Mouse (Mus musculus) kidney, embryonic 14.5 days (tissue): ENCODE data around the gene Sept12. TPM values are rescaled to one million over a fixed set of nuclear protein-coding genes. Genes with fewer than 3 reads are reported as not detected.

Experiments
- ATAC-seq: fragments of 200-750 bp; cut with Nextera tagmentation; 2 replicates; pipeline ENCODE4 v1.8.0; 2017; ENCODE audit warnings: moderate number of reproducible peaks, mild to moderate bottlenecking, moderate TSS enrichment, moderate library complexity; ENCODE audit not compliant: low FRiP score, low TSS enrichment
- H3K27ac ChIP-seq: fragments of 300-500 bp; sonication (generic); 2 replicates; pipeline ENCODE4 v1.5.1; 2014; ENCODE audit warnings: low read depth, mild to moderate bottlenecking, low read length, moderate library complexity, mixed read lengths
- H3K27me3 ChIP-seq: fragments of 300-500 bp; sonication (generic); 2 replicates; pipeline ENCODE4 v1.6.1; 2014; ENCODE audit warnings: mild to moderate bottlenecking, low read length; ENCODE audit not compliant: control insufficient read depth, insufficient read depth
- H3K36me3 ChIP-seq: fragments of 300-500 bp; sonication (generic); 2 replicates; pipeline ENCODE4 v1.6.1; 2014; ENCODE audit warnings: low read length, mixed read lengths; ENCODE audit not compliant: control insufficient read depth, insufficient read depth
- H3K4me1 ChIP-seq: fragments of 300-500 bp; sonication (generic); 2 replicates; pipeline ENCODE4 v1.6.1; 2014; ENCODE audit warnings: low read length, mixed read lengths; ENCODE audit not compliant: control insufficient read depth, insufficient read depth
- H3K4me2 ChIP-seq: fragments of 300-500 bp; sonication (generic); replicated peaks from 2 replicates; pipeline ENCODE4 v1.6.1; 2014; ENCODE audit warnings: low read depth, mild to moderate bottlenecking, low read length
- H3K4me3 ChIP-seq: fragments of 300-500 bp; sonication (generic); 2 replicates; pipeline ENCODE4 v1.5.1; 2014; ENCODE audit warnings: mild to moderate bottlenecking, low read length
- H3K9ac ChIP-seq: fragments of 300-500 bp; sonication (generic); 2 replicates; pipeline ENCODE4 v1.6.1; 2014; ENCODE audit warnings: low read depth, mild to moderate bottlenecking, low read length, moderate library complexity
- H3K9me3 ChIP-seq: fragments of 300-500 bp; sonication (generic); 2 replicates; pipeline ENCODE4 v1.6.1; 2016; ENCODE audit warnings: low read length; ENCODE audit not compliant: control insufficient read depth
- WGBS: fragments of 180-500 bp; shearing (Covaris S2); extraction: QIAGEN DNeasy Blood & Tissue Kit; methylation state at CpG from one replicate; pipeline ENCODE4 v1.1.7; 2014; 5-methylcytosine and 5-hydroxymethylcytosine counted together
- polyA plus RNA-seq: library from polyadenylated mRNA; unstranded; fragments of >200 nt; fragmentation: Nextera tagmentation; extraction: Ambion mirVana; gene quantifications from 2 replicates; pipeline ENCODE4 v1.2.1, GENCODE M21; 2014

Gene Sept12
- 0.11 TPM in 1 of 2 replicates, not detected in the other for polyA plus RNA-seq

GRCm38 (mm10) chr16:4997553-4997952 is at the start of gene Sept12:
Gene Sept12, minus strand, starts transcription at chr16:4997852.
- no peak for ATAC-seq
- Histone ChIP-seq H3K27me3 (no peaks in the 10 kb centered on the region), H3K9ac (no peak within 1 kb of the TSS), H3K27ac (no peak within 1 kb of the TSS), H3K9me3 (no peaks in the 10 kb centered on the region), H3K4me1 (no peaks in the 10 kb centered on the region), H3K4me3 (no peak within 1 kb of the TSS), H3K36me3 (no peaks in the 10 kb centered on the region), H3K4me2 (no peak within 1 kb of the TSS)
- 0% methylated on average over 2 of the region's 3 CpGs for WGBS

DNA sequence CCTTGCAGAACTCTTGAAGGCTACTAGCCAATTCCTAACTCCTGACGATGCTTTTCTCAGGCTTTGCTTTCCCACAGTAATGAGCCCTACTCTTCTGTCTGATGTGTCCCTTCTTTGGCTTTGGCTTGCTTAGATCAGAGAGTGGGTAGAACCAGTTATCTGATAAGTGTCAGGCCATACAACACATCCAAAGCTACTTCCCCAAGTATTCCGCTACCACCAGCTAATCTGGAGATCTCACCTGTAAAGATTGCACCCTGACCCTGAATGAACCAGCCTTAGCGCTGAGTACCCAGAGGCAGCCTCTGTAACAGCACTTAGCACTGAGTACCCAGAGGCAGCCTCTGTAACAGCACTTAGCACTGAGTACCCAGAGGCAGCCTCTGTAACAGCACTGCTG is 47.7 kb upstream of the Sept12 start:
- ATAC-seq = no peak
- no peaks in the 10 kb centered on the region for H3K9me3 ChIP-seq
- no peaks in the 10 kb centered on the region for H3K27me3 ChIP-seq
- H3K4me3 ChIP-seq = no peak overlapping the region
- 98% methylated on average over 3 of the region's 3 CpGs for WGBS
- peaks cover 71% of the 10 kb centered on the region for H3K36me3 ChIP-seq
- H3K4me1 ChIP-seq = peaks cover 14% of the 10 kb centered on the region; the same call in 1 of the 2 replicates
- no peak overlapping the region for H3K27ac ChIP-seq
- no peak overlapping the region for H3K9ac ChIP-seq
- no peak overlapping the region for H3K4me2 ChIP-seq

DNA sequence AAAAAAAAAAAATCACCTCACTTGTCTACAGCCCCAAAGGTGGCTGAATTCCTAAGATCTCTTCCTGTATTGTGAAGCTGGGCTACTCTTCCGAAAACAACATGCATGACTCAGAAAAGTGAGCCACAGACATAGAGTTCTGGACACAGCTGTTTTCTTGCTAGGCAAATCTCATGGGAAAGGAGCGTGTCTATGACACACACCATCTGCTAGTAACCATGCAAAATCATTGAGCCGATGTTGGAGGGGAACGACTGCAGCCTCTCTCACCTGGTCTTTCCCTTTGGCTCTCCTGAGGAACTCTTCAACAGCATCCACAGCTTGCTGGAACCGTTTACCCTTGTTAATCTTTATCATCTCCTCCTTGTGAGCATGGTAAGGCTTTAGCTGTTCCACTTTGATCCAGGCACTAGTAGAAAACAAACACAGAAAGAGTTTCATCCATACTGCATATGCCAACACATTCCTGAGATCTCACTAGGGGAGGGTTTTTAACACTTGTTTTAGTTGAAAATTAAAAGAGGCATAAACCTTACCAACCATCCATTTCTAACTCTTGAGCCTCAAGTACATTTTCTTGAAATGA is 39.1 kb upstream of the Sept12 start:
- WGBS = 79% methylated on average over 5 of the region's 5 CpGs

DNA sequence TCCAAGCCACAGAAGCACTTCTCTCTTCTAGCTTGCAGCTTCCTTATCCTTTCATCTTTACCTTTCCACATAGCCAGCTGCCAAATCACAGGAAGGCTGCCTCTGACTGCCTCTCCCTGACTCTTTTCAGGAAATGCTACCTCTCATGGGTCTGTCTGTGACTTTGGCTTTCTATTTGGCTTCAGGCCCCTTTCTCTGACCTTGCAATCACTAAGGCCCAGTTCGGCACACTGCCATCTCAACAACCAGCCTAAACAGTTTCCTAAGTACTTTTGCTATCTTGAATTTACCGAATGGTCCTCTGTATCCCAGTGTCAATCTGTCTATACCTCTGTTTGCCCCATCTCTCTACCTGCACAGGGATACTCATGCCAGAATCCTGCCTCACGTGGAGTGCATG is 37.9 kb upstream of the Sept12 start:
- H3K36me3 ChIP-seq = peaks cover 96% of the 10 kb centered on the region
- ATAC-seq = no peak
- H3K4me3 ChIP-seq = no peak overlapping the region
- no peaks in the 10 kb centered on the region for H3K9me3 ChIP-seq
- 92% methylated on average over 3 of the region's 3 CpGs for WGBS
- H3K9ac ChIP-seq = no peak overlapping the region
- H3K27ac ChIP-seq = no peak overlapping the region
- H3K4me1 ChIP-seq = no peaks in the 10 kb centered on the region
- H3K27me3 ChIP-seq = no peaks in the 10 kb centered on the region
- H3K4me2 ChIP-seq = no peak overlapping the region

More for the DNA sequence above, 39.1 kb upstream of the Sept12 start:
- H3K4me1 ChIP-seq = no peaks in the 10 kb centered on the region
- H3K9ac ChIP-seq = no peak overlapping the region
- H3K36me3 ChIP-seq = peaks cover 95% of the 10 kb centered on the region
- H3K4me2 ChIP-seq = no peak overlapping the region
- ATAC-seq = no peak
- no peak overlapping the region for H3K4me3 ChIP-seq
- no peaks in the 10 kb centered on the region for H3K27me3 ChIP-seq
- H3K9me3 ChIP-seq = no peaks in the 10 kb centered on the region
- H3K27ac ChIP-seq = no peak overlapping the region

DNA sequence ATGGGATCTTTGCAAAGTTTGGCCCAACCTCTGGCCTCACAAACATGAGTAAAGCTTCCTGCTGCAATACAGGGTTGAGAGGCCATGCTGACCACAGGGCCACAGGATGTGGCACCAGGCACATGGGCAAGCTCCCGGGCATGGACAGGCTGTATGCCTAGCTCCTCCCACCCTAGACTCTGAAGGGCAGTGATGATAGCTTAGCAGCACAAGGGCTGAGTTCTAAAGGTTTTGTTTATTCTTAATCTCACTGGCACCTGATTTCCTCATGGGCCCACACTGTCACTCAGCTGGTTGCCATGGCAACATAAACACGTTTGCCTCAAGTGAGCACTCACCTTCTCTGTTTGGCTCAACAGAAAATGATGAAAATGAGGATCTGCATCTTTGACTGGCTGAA is 32.2 kb upstream of the Sept12 start:
- no peak overlapping the region for H3K9ac ChIP-seq
- WGBS = 70% methylated on average over 2 of the region's 2 CpGs

DNA sequence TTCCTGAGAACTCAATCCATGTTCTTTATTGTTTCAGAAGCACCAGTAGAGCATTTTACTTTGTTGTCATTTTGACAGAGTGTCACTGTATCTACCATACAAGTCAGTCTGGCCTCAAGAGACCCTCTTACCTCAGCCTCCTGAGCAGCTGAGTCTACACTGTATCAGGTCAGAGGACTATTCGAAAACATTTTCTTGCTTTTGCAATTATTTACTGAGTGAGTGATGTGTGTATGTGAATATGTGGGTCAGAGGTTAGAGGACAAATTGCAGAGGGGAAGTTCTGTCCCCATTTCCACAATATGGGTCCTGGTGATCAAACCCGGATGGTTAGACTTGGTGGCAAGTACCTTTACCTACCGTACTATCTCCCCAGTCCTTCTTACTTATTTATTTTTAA is 26.4 kb upstream of the Sept12 start:
- peaks cover 97% of the 10 kb centered on the region for H3K36me3 ChIP-seq
- no peak for ATAC-seq
- H3K4me2 ChIP-seq = no peak overlapping the region
- no peak overlapping the region for H3K27ac ChIP-seq
- no peak overlapping the region for H3K9ac ChIP-seq
- no peaks in the 10 kb centered on the region for H3K27me3 ChIP-seq
- H3K4me3 ChIP-seq = no peak overlapping the region
- WGBS = 92% methylated on average over 3 of the region's 3 CpGs
- H3K9me3 ChIP-seq = no peaks in the 10 kb centered on the region
- H3K4me1 ChIP-seq = no peaks in the 10 kb centered on the region

More for the DNA sequence above, 32.2 kb upstream of the Sept12 start:
- H3K9me3 ChIP-seq = no peaks in the 10 kb centered on the region
- H3K27me3 ChIP-seq = no peaks in the 10 kb centered on the region
- no peaks in the 10 kb centered on the region for H3K4me1 ChIP-seq
- no peak for ATAC-seq
- no peak overlapping the region for H3K4me3 ChIP-seq
- peaks cover 99% of the 10 kb centered on the region for H3K36me3 ChIP-seq
- no peak overlapping the region for H3K27ac ChIP-seq
- no peak overlapping the region for H3K4me2 ChIP-seq

- 91% methylated on average over 4 of the region's 4 CpGs for WGBS
- Histone ChIP-seq H3K27me3 (no peaks in the 10 kb centered on the region), H3K4me1 (peaks cover 12% of the 10 kb centered on the region), H3K9me3 (no peaks in the 10 kb centered on the region), H3K4me3 (no peak overlapping the region), H3K4me2 (no peak overlapping the region), H3K9ac (no peak overlapping the region), H3K36me3 (peaks cover 57% of the 10 kb centered on the region), H3K27ac (no peak overlapping the region)
- ATAC-seq = no peak
Measured at GRCm38 (mm10) chr16:5014578-5014977, 16.9 kb upstream of the Sept12 start.

DNA sequence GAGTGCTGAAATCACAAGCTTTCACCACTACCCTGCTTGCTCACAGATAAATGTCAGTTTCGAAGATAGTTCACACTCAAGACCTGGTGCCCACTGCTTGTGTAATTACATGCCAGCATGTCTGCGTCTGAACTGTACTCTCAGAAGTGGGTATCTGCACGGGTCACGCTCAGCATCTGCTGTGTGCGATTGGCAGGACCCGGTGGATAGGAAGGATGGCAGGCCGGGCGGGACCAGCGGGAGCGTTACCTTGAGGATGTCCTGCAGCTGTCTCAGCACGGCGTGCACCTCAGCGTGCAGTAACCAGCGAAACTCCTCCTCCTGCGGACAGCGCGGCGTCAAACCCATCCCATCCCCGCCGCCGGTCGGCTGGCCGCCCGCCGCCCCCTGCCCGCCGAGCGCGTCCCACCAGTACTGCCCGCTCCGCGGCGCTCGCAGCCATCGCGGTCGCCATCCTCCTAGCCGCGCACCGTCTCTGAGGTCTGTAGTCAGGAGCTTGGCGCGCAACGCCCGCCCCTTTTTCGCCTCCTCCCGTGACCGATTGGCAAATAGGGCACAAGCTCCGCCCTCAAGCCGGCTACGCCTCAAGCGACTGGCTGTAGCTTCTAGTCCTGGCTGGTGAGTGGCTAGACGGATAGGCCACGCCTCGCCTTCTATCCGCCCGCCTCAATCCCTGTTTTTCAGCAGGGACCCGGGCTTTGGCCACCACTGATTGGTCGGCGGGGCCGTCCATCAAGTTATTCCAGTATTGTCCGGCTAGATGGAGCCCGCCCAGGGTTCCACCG is 15.6 kb upstream of the Sept12 start, which contains the start of gene Rogdi:
Gene Rogdi (minus strand): TSS at position 500 of the 785 bp plus-strand sequence.
- H3K4me1 ChIP-seq = peaks cover 12% of the 10 kb centered on the region
- WGBS = under 1% methylated on average over 59 of the region's 63 CpGs
- peak within 1 kb of the TSS; percentile 76 for H3K4me2 ChIP-seq
- peak within 1 kb of the TSS; percentile 51 for H3K27ac ChIP-seq
- H3K9me3 ChIP-seq = no peaks in the 10 kb centered on the region
- no peaks in the 10 kb centered on the region for H3K27me3 ChIP-seq
- peaks cover 44% of the 10 kb centered on the region for H3K36me3 ChIP-seq
- peak within 1 kb of the TSS; percentile 71 for H3K4me3 ChIP-seq
- peak; percentile 99 for ATAC-seq
- H3K9ac ChIP-seq = peak within 1 kb of the TSS; percentile 74
